Mouse (Mus musculus) left cerebral cortex, adult 9 months (tissue): ENCODE measurements around the gene Sebox.
A peak's percentile ranks its signal among the peaks of the same experiment; 100 is the strongest.

Experiments used
- DNase-seq, 2 experiments: peaks; one replicate each; pipeline ENCODE4 v3.0.0; 2022; ENCODE audit warnings: low spot score in 2 of 2

The Sebox gene

DNA sequence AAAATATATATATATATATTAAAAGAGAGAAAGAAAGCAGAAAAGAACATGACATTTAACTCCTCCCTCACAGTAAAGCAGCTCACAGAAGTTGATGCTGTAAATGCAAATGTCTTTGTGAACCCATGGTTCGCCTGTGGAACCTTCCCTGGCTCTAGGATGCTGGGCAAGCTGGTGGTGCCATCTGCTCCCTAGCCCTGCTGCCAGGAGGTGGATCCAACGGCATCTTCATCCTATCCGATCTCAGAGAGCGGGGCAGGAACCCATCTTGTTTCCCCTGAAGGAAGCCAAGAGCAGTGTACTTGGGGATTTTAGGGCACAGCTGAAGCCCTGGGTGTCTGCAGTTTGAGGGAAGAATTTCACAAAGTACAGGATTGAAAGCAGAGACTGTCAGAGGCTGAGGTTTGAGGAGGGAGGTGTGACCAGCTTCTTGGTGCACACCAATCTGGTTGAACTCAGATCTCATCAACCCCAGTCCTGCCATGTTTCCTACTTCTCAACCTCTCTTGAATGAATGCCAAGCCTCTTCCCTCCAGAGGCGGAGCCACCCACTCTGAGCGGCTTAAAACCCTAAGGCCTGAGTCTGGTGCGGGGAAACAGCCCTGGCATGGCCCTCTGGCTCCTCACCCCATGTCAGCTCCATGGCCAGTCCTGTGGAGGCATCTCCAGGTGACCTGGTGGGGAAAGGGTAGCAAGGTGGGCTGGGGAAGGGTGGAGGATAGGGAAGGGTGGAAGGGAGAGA, at the start of gene Sebox:
Gene Sebox (plus strand): TSS at position 539 of the 742 bp plus-strand sequence.
- peak in 1 of 2 experiments; percentile 29 for DNase-seq

DNA sequence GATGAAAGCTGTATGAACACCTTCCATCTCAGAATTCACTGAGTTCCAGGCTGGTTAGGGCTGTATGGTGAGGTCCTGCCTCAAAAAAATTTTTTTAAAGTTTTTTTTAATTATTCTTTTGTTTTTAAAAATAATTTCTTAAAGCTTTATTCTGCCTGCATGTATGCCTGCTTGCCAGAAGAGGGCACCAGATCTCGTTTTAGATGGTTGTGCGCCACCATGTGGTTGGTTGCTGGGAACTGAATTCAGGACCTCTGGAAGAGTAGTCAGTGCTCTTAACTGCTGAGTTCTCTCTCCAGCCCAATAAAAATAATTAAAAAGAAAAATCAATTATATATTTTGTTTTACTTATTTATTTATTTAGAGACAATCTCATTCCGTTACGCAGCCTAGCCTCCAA, 49.6 kb upstream of the Sebox start:
- DNase-seq: peak in 1 of 2 experiments; percentile 64

DNA sequence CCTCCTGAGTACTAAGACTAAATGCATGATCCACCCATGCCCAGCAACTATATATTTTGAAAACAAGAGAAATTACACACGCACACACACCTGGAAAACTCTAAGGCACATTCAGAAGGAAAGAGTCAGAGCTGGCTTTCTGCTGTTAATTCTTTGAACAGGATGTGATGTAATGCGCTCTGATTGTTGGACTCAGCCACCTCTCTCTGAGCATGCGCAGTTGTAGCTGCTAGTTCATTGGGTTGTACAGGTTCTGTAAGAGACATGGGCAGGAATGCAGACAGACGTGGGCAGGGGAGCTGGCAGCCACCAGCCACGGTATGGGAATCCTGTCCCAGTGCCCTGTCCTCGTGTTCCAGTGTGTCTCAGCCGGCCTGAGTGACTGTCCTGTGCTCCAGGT, 49.0 kb upstream of the Sebox start:
- no peak for DNase-seq

DNA sequence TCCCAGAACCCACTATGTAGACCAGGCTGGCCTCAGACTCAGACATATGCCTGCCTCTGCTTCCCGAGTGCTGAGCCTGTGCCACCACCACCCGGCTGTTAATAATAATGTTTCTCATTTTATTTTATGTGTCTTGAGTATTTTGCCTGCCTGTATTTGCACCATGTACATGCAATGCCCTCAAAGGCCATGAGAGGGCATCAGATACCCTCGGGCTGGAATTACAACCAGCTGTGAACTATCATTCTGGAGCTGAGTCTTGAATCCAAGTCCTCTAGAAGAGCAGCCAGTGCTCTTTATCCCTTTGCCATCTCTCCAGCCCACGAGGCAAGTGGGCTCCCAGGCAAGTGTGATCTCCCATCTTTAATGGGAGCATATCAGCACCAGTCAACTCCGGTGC, 47.9 kb upstream of the Sebox start:
- peak in 1 of 2 experiments; percentile 21 for DNase-seq

DNA sequence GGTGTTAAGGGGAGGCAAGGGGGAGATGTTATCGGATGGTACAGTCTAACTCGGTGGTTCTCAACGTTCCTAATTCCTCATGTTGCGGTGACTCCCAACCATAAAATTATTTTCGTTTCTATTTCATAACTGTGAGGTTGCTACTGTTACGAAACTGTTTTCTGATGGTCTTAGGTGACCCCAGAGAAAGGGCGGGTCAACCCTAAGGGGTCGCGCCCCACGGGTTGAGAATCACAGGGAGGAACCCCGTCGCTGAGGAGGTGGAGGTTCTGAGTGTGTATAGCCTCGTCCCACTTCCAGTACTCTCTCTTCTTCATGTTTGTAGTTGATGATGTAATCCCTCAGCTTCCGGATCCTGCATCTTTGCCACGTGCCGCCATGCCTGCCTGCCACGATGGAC, 44.5 kb upstream of the Sebox start:
- DNase-seq: no peak

DNA sequence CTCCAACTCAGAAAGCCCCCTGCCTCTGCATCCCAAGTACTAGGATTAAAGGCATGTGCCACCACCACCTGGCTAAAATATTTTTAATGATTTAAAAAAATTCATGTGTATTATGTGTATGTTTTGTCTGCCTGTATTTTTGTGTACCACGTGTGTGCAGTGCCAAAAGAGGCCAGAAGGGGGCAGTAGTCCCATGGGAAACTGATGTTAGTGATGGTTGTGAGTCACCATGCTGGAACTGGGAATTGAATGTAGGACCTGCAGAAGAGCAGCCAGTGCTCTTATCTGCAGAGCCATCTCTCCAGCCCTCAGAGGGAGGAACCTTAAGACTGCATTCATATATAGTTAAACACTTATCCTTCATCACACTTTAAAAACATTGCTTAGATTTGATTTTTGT, 41.4 kb upstream of the Sebox start:
- DNase-seq: no peak

DNA sequence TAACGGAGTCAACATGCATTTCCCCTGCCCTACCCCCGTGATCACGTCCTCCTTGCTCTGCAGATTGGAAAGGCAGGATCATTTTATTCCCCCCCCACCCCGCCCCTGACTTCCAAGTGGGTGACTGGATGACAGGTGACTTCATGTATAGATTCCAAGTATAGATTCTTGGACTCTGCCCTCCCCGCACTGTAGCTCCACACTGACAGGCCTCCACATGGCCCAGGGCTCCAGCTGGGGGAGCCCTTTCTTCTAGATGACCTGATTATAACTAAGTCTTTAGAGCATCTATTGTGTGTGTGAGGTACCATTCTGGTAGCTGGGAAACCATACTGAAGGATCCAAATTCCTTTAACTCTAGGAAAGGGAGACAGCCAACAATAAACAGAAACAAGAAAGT, 40.6 kb upstream of the Sebox start:
- DNase-seq: no peak

DNA sequence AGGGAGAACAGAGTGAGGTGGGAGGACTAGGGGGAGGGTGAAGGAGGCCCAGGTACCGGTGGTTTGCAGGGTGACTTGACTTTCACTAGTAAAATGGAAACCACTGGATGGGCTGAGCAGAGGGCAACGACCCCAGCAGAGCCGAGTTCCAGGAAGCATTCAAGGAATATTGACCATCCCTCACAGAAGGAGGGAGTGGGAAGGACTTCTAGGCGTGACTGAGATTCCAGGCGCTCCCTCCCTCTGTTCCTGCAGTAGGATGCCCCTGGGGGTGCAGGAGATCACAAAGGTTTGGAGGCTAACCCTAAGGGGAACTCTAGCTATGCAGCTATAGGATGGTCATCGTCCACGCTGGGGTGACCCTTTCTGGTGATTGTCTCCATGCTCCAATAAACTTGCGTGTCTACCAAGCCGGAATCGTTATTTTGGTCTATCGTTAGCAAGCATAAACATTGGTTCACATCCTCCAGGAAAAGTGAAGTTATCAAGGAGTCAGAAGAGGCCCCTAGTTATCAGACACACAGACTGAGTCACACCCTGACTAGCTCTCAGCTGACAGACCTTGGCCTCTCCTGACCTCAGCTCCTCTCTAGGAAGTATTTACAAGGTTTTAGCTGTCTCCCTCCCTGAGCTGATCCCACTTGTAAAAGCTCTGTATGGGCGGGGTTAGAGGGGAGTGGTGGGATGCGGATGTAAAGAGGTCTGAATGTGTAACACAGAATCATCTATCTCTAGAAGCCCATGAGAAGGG, 39.8 kb upstream of the Sebox start:
- DNase-seq: no peak

DNA sequence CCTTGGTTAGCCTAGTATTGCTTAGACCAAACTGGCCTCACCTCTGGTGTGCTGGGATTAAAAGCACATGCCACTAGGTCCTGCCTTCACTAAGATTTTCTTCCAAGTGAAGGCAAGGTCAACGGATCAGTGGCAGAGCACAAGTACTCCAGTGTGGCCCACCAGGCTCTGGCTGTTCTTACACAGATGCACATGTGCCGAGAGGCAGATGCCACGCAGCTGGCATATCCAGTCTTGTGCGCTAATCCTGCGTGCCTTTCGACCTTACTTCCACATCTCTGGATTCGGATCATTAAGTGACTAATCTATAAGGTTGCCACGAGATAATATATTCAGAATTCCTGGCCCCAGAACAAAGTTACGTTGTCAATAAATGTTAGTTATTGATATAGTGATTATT, 38.1 kb upstream of the Sebox start:
- no peak for DNase-seq

DNA sequence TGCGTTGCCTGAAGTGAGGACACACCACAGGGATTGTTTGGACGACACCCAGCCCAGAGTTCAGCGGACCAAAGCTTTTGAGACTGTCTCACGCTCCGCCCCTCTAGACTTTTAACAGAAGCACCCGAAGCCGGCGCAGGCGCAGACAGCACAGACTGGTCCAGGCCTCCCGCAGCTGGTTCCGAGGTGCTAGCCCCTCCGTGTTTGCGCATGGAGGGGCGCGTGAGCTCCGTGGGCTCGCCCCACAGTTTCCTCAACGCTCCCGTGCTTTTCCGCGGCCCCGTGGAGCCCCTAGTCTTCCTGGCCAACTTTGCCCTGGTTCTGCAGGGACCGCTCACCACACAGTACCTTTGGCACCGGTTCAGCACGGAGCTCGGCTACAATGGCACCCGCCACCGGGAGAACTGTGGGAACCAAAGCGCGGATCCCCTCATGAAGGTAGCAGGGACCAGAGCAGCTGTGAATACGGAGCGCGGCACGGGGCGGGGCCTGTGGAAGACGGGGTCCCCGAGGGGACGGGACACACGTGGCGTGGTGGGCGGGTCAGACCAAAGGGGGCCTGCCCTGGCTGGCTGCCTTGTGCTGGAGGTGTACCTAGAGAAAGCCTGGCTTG, 37.6 kb upstream of the Sebox start, which contains the start of gene Slc46a1:
Gene Slc46a1 (plus strand): TSS at position 130 of the 613 bp plus-strand sequence.
- peak; percentile 65 to 74 for DNase-seq

DNA sequence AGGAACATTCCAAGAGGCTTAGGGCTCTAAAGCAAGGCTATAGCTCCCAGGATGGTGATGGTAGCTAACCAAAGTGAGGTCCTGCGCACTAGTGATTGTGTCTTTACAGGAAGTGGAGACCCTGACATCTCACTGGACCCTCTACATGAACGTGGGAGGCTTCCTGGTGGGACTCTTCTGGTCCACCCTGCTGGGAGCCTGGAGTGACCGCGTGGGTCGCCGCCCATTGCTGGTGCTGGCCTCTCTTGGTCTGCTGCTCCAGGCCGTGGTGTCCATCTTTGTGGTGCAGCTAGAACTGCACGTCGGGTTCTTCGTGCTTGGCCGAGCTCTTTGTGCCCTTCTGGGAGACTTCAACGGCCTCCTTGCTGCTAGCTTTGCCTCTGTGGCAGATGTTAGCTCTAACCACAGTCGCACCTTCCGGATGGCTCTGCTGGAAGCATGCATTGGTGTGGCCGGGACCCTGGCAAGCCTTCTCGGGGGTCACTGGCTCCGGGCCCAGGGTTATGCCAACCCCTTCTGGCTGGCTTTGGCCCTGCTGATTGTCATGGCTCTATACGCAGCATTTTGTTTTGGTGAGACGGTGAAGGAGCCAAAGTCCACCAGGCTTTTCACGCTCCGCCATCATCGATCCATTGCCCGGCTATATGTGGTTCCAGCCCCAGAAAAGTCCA, 36.9 kb upstream of the Sebox start:
- no peak for DNase-seq

DNA sequence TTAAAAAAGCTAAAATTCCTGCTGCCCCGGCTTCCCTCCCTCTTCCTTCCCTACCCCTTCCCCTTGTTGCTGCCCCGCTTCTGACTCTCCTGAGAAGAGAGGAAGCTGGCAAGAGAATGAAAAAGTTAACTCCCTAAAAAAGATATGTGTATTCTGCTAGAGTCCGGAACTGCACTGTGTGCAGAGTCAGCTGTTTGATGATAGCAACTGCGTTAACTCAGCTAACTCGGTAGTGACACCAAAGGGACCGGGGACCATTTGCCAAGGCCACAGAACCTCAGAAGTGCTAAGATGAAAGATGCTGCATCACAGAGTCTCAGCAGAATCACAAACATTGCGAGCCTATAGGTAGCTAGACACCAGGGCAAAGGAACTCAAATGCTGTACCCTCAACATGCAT, 35.7 kb upstream of the Sebox start:
- no peak for DNase-seq

DNA sequence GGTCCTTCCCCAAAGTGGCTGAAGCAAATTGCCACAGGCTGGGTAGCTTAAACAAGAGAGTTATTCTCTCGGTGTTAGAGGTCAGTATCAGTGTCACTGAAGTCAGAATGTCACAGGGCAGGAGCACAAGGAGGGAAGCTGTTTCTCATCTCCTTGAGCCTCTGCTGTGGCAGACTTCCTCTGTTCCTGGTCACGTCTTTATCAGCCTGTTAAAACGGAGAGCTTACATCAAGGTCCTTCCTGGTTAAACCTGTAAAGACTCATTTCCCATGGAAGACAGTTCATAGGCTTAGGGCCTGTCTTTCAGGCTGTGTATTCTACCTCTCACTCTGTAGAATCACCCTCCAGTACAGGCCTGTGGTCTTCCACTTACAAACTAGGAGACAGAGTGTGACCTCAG, 35.3 kb upstream of the Sebox start:
- no peak for DNase-seq

DNA sequence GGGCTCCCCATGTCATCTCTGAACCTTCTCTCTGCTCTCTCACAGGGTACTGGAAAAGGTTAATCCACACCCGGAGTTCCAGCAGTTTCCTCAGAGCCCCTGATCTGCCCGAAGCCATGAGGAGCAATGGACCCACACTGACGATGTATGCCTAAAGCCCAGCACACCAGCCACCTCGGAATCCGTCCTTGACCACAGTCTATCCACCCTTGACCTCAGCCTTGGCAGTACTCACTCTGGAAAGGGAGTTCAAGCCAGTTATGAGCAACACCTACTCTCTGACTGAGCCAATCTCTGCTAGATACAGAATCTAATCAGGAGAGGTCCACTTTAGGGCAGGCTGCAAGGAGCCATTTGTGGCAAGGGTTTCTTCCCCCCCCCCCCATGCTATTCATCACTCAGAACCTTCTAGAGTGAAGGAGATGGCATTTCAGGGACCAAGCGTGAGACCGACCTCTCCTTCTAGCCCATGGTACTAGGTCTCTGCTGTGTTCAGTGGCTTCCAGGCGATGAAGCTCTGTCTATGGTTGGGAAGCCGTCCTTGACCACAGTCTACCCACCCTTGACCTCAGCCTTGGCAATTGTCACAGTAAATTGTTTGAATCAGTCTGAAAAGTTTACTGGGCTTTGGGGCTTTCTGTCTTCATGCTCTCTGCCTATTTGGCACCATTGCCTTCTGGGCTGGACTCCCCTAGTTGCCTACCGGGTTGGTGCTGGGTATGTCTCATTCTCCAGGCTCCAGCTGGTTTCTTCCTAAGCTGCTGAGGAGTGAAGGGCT, 31.7 kb upstream of the Sebox start:
- DNase-seq: no peak

DNA sequence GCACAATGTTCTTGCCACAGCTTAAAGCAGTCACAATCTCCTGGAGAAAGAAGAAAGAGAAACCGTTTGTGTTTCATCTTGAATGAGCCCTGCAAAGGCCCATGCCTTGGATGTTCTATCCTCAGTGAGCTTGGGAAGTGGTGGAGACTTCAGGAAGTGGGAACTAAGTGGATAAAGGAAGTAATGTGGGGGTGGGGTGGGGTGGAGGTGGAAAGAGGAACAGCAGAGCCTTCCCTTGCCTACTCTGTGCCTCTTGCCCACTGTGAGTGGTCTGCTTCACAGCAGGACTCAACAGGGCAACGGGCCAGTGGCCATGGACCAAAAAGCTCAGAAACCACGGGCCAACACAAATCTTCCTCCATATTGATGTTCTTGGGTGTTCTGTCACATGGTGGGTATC, 28.0 kb upstream of the Sebox start:
- DNase-seq: no peak

DNA sequence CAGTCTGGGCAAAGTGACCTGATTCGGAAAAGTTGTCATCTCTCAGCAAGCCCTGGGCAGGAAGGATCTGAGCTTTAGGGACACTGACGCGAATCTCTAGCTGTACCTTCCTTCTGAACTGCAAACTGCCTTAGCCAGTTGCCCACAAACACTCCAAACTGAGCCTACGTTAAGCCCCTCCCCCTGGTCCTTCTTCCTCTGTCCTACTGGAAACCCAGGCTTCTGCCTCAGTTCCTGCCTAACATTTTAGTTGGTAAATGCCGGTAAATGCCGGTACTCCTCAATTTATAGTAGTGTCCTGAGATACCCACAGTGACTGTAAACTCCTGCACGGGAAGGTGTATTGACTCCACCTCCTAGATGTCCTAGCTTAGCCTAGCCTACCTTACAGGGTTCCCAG, 19.6 kb upstream of the Sebox start:
- DNase-seq: no peak

DNA sequence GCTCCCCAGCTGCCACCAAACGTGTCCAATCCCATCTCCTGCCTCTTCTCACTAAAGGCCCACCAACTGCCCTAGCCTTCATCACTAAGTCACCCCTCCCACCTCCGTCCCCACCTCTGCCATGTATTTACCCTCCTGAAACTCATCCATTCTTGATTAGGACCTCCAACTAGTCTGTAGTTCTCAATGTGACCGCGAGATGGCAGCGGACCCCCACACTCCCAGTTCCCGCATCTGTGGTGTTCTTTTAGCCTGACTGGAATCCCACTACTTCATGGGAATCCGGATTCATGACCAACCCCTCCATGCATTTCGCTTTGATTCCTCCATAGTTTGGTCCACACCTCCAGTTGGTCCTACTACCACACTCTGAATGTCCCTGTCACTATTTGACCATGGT, 15.1 kb upstream of the Sebox start:
- DNase-seq: peak in 1 of 2 experiments; percentile 77

DNA sequence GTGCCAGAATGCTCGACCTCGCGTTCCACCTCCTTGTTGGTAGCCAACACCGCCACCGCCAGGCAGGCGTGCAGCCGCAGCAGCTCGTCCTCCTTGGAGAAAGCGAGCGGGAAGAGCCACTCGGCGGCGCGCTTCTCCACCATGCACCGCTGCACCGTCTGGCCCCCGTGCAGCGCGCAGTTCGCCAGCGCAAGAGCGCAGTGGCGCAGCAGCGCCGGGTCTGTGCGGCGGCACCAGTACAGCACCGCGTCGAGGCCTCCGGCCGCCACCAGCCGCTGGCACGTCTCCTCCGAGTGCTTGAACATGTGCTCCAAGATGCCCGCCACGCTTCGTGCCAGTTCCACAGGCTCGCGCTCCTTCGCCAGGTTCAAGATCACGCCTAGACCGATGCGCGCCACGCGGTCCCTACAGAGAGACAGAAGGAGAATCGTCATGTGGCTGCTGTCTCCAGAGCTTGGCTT, 12.4 kb upstream of the Sebox start:
- peak in 1 of 2 experiments; percentile 57 for DNase-seq

DNA sequence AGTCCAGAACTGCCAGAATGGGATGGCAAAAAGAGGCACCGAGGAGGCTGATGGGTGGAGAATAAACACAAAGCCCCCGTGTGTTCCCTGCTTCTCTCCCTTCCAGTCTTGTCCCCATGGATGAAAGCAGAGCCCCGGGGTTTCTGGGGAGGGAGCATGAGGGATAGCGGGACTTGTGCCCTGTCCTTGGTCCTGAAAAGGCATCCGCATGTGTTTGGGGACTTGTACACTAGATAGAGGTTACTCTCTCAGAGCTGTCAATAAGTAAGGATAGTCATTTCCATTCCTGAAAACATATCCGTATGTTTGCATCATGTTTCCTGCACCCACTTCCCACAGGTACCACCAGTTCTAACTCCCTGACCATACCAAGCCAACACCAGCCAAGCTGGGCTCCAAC, 7.3 kb upstream of the Sebox start:
- no peak for DNase-seq

DNA sequence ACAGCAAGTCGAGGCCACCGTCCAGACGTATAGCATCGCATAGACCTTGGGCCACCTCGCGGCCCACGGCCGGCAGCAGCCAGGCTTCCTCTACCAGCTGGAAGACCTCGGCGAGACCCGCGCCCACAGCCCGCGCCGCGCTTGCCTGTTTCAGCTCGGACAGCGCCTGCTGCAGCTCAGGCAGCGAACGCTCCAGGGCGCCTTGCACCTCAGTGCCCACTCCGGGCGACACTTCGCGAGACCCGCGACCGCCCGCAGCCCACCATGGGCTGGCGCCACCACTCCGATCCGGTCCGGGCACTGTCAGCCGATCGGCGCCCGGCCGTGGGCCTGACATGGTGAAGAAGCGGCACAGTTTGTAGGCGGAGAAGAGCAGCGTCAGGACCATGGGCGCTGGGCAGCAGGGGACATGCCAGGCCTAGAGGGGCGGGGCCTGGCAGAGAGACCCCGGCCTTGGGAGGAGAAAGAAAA, 6.1 kb upstream of the Sebox start:
- DNase-seq: peak in 1 of 2 experiments; percentile 32
